1 mouse cellular context compared by ENCODE assay signal in genomic region chr6:146642276-146643183, GRCm38 (mm10).
TF ChIP-seq lines count a peak whose summit lies in the region.

Med21 (plus strand) TSS chr6:146642547.
Tm7sf3 (minus strand) TSS chr6:146642824.

TF ChIP-seq in CH12.LX, 34 proteins besides CTCF, POLR2A, EP300 and RAD21 (continued from another document):
- peak; percentile 65 for TF ChIP-seq MXI1 (IDR thresholded peaks at IDR 0.05; ENCODE audit: low read depth, low read length)
- no peak for TF ChIP-seq PAX5 (IDR thresholded peaks at IDR 0.05; ENCODE audit: low read length)
- TF ChIP-seq JUND (conservative IDR thresholded peaks at IDR 0.05; ENCODE audit: low read depth, low read length): no peak
- TF ChIP-seq GABPA (IDR thresholded peaks at IDR 0.05; ENCODE audit: insufficient replicate concordance, low read depth, low read length): no peak
- TF ChIP-seq NRF1 (IDR thresholded peaks at IDR 0.05; ENCODE audit: low read depth, low read length): peak; percentile 75
- peak; percentile 80 for TF ChIP-seq MAX (IDR thresholded peaks at IDR 0.05; ENCODE audit: low read length)
- TF ChIP-seq POLR2AphosphoS2 (IDR thresholded peaks at IDR 0.05; ENCODE audit: low read depth, low read length): peak; percentile 95
- TF ChIP-seq TCF12 (IDR thresholded peaks at IDR 0.05; ENCODE audit: low read depth, low read length): peak; percentile 85
- TF ChIP-seq ELF1 (IDR thresholded peaks at IDR 0.05; ENCODE audit: low read depth, low read length): peak; percentile 75
- peak; percentile 73; the same call in 1 of the 2 replicates for TF ChIP-seq MYC (IDR thresholded peaks at IDR 0.05; ENCODE audit: low read depth, low read length)
- TF ChIP-seq USF2 (conservative IDR thresholded peaks at IDR 0.05; ENCODE audit: low read depth, low read length): no peak
- TF ChIP-seq TBP (conservative IDR thresholded peaks at IDR 0.05; ENCODE audit: low read depth, low read length): peak; percentile 94
- no peak; the same call in 1 of the 2 replicates for TF ChIP-seq UBTF (IDR thresholded peaks at IDR 0.05; ENCODE audit: low read depth, low read length)
- TF ChIP-seq ZNF384 (IDR thresholded peaks at IDR 0.05; ENCODE audit: low read depth, low read length): no peak
TF ChIP-seq in CH12.LX: peak in this region for 17.
